Mouse (Mus musculus): ENCODE data around the gene Dock6.

Gene Dock6

DNA sequence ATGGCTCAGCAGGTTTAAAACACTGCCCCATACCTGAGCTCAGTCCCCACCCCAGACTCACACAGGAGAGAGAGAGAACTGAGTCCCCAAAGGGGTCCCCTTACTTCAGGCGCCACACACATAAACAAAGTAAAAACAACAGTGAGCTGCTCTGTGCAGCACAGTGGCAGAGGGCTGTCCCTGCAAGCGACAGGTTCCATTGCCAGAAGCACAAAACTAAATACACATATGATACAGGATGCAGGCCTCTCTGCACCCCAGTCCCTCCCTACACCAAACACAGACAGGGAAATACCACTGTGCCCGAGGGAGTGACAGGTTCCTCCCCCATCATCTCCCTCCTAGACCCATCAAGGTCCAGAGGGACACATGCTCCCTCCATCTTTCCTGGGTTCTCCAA lies 5.0 kb downstream of the Dock6 start:
- DNase-seq (ENCODE audit: low spot score in 2 of 2), result no peak

- DNase-seq (ENCODE audit: low spot score in 2 of 2), result no peak
These were observed 5.6 kb downstream of the Dock6 start for GRCm38 (mm10) chr9:21846755-21847341.

DNA sequence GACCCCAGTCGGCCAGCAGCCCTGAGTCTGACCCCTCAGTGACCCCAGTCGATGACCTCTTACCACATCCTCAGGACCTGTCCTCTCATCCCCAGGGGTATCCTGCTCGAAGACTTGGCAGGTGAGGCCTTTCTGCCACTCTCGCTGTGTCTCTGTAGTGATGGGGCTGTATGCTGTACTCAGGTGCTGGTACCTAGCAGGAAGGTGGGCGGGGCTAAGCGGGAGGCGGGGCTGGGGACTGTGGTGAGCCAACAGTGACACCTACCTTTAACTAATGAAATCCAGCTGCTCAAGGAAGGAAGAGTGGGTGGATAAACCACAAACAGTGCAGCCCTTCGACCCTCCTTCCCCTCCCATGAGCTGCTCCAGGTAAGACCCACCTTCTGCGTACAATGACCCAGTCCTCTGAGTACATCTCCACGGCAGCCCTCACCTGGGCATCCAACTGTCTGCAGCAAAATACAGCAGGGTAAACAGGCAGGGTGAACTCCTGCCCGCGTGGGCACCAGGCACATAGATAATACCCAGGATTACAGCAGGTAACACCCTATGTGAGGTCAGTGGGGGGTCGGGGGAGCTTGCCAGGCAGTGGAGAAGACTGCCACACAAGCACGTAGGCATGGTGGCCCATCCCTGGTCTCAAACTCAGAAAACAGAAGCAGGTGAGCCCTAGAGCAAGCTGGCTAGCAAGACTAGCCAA lies 6.9 kb downstream of the Dock6 start:
- no peak for DNase-seq (ENCODE audit: low spot score in 2 of 2)

GRCm38 (mm10) chr9:21843086-21843485 lies 9.3 kb downstream of the Dock6 start:
- DNase-seq (ENCODE audit: low spot score in 2 of 2), result no peak

- no peak for DNase-seq (ENCODE audit: low spot score in 2 of 2)
These were observed 10.0 kb downstream of the Dock6 start for GRCm38 (mm10) chr9:21842391-21842790.

- no peak for DNase-seq (ENCODE audit: low spot score in 2 of 2)
These were observed 11.1 kb downstream of the Dock6 start for GRCm38 (mm10) chr9:21841340-21841739.

DNA sequence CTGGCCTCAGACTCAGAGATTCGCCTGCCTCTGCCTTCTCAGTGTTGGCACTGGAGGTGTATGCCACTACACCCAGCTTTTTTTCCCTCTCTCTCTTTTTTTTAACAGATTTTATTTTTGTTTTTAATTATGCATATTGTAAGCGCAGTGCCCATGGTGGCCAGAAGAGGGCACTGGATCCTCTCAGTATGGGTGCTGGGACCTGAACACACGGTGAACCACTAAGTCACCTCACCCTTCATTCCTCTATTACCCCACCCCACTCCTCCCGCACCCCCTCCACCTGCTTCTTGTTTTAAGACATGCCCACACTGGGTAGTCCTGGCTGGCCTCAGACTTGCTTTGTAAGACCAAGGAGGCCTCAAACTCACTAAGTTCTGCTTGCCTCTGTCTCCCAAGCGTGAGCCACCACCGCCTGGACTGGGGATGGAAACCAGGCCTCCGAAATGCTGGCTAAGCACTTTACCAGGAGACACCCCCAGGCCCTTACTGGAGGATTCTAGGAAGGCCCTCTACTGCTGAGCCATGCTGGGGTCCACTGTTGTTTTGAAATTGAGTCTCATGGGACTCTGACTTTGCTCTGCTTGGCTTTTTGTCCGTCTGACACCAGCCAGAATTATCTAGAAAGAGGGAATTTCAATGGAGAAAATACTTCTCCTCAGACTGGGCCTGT lies 12.2 kb downstream of the Dock6 start:
- DNase-seq (ENCODE audit: low spot score in 2 of 2), result no peak

GRCm38 (mm10) chr9:21837690-21838089 lies 14.7 kb downstream of the Dock6 start:
- DNase-seq (ENCODE audit: low spot score in 2 of 2), result no peak

- DNase-seq (ENCODE audit: low spot score in 2 of 2), result no peak
These were observed 17.1 kb downstream of the Dock6 start, which contains the start of gene Angptl8 for GRCm38 (mm10) chr9:21835258-21835912. Gene Angptl8 (plus strand): TSS chr9:21835510.

DNA sequence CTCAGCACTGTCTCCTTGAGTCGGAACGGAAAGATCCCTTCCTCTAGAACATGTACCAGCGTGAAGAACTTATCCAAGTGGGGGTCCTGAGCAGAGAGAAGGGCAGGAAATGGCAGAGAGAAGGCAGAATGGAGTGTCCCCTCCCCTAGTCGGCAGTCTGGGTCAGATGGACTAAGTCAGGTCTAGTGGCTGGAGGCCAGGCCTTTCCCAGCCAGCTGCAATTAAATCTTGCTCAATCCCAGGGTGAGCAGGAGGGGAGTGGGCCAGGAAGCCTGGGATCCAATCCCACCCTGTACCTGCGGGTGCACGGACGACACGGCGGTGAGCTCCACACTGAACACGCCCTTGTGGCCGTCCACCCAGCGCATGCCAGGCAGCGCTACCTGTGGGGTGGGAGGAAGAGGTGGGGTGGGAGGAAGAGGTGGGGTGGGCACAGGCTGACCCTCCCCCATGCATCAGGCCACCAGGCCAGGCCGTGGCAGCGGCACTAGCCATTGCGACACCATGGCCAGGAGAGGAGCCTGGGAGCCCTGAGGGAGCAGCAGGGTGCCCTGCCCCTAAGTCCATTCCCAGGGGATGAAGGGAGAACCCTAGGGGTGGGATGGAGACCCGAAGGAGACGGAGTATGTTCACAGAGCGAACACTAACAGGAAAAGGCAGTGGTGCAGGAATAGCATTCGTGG lies 20.7 kb downstream of the Dock6 start:
- no peak for DNase-seq (ENCODE audit: low spot score in 2 of 2)

DNA sequence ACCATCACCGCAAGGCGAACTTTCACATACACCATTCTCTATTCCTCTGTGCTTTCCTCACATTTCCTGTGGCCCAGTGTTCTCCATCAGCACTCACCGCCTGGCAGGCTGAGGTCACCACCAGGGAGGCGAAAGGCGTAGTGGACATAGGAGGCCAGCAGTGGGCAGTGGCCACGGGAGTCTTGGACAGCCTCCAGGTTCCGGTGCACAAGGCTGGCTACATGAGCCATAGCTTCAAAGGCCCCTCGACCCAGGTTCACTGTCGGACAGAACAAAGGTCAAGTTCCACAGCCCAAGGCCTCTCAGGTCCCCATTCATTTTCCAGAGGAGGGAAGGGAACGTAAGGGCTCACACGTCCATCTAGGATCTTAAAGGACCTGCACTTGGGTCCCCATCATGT lies 21.5 kb downstream of the Dock6 start:
- DNase-seq (ENCODE audit: low spot score in 2 of 2), result no peak

- DNase-seq (ENCODE audit: low spot score in 2 of 2), result no peak
These were observed 22.0 kb downstream of the Dock6 start for GRCm38 (mm10) chr9:21830461-21830850.

DNA sequence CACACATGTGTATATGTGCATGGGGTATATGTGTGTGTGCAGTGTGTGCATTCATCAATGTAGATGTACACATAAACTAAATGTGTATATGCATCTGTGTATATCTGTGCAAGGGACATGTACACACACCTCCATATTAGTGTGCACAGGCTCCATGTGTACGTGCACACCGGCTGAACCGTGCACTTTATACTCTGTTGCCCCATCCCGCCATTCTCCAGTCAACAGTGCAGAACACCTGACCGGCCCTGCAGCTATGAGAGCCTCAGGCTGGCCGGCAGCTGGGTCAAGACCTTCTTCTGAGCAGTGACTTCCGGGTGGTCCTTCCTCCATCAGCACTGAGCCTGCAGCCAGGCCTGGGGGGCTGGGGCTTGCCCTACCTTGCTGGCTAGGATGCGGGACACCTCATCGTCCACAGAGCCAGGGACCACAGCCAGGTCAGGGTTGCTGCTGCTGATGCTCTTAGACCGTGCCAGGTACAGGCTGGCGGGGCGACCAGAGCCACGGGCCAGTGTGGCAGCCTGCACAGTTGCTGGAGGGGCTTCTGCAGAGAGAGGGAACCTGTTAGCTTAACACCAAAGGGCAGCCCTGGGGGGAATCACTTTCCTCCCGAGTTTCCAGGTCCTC lies 22.5 kb downstream of the Dock6 start:
- DNase-seq (ENCODE audit: low spot score in 2 of 2), result no peak

GRCm38 (mm10) chr9:21824366-21824765 lies 28.1 kb downstream of the Dock6 start:
- no peak for DNase-seq (ENCODE audit: low spot score in 2 of 2)

DNA sequence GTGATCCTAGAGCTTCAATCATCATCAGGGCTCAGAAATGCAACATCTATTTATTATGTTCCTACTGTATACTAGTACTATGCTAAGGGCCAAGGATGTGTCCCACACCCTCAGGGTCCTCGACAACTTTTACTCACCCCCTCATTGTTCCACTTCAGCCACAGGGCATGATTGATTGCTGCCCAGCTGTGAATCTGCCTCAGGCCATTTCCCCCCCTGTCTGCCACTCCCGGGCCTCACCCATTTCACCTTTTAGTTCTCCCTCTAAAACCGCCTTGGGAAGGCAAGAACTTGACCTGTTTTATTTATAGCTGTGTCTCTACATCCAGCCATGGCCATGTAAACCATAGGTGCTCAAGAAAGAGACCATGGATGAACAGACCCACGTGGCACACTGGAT lies 28.5 kb downstream of the Dock6 start:
- no peak for DNase-seq (ENCODE audit: low spot score in 2 of 2)

GRCm38 (mm10) chr9:21822686-21823085 lies 29.7 kb downstream of the Dock6 start:
- DNase-seq (ENCODE audit: low spot score in 2 of 2), result no peak

DNA sequence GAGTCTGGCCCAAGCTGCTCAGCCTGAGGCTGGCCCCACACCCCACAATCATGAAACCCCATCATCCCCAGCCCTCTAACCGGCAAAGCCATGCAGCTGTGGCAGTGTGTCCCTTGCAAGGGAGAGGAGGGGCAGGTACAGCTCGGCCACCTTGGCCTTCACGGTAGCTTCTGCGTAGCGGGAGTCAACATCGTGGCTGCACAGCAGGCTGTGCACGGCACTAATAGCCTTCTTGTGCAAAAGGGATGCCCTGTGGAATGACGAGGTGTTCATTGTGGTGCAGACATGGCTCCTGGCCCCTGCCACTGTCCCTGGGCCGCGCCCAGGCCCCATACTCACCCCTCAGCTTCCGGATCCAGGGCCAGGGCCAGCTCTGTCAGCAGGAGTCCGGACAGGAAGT lies 32.3 kb downstream of the Dock6 start:
- no peak for DNase-seq (ENCODE audit: low spot score in 2 of 2)

- no peak for DNase-seq (ENCODE audit: low spot score in 2 of 2)
These were observed 33.2 kb downstream of the Dock6 start for GRCm38 (mm10) chr9:21819181-21819729.

GRCm38 (mm10) chr9:21818561-21818960 lies 33.9 kb downstream of the Dock6 start:
- no peak for DNase-seq (ENCODE audit: low spot score in 2 of 2)

DNA sequence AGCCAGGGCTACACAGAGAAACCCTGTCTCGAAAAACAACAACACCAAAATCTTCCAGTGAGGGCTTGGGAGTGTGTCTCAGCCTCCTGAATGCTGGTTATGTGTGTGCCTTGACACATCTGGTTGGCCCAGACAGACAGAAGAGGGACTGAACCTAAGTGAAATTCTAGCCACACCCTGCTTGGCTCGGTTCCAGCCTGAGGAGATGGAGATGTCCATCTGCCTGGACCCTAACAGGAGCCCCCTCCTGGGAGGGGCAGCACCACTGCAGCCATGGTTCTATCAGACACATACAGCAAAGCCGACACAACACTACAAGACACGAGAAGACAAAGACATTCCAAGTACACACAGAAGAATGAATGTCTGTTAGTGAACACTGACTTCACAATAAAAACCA lies 34.3 kb downstream of the Dock6 start:
- DNase-seq (ENCODE audit: low spot score in 2 of 2), result no peak

DNA sequence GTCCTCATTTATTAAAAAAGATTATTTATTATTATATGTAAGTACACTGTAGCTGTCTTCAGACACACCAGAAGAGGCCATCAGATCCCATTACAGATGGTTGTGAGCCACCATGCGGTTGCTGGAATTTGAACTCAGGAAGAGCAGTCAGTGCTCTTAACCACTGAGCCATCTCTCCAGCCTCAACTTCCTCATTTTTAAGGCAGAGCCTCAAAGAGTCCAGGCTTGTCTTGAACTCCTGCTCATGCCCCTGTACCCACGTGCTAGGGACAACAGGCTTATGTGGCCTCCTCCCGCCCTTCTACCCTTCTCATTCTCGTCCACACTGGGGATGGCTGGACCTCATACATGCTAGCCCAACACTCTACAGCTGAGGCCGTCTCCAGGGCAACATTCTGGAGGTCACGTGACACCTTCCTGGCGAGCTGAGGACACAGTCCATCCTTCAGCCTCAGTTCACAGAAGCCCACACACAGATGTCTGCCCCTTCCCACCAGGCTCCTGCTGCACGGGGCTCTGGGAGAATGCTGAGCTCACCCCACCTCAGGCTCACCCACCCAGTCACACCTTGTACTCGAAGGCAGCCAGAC lies 35.6 kb downstream of the Dock6 start:
- no peak for DNase-seq (ENCODE audit: low spot score in 2 of 2)

Measured in frontal cortex, postnatal 10 days (tissue).